Mouse (Mus musculus): ENCODE results near the gene Cd3e. TPM values are rescaled to one million over a fixed set of nuclear protein-coding genes. Genes with fewer than 3 reads are reported as not detected.

Cd3e gene
- polyA plus RNA-seq, 1 experiment, result not detected

GRCm38 (mm10) chr9:44966815-44967242 is 42.6 kb downstream of the Cd3e start:
- Histone ChIP-seq H3K36me3 (ENCODE audit: control insufficient read depth, insufficient read depth) (peaks cover 3% of the 10 kb centered on the region), H3K4me3 (no peak overlapping the region), H3K79me2 (ENCODE audit: control insufficient read depth, insufficient read depth) (peaks cover 20% of the 10 kb centered on the region), H3K4me2 (ENCODE audit: low read depth) (peak overlapping the region; percentile 92), H3ac (ENCODE audit: control insufficient read depth, insufficient read length) (no peak overlapping the region), H3K27me3 (ENCODE audit: control insufficient read depth, insufficient read depth, insufficient read length) (peaks cover 11% of the 10 kb centered on the region)
- no peak for TF ChIP-seq E2F4 (IDR thresholded peaks at IDR 0.05; ENCODE audit: insufficient read depth)
- TF ChIP-seq SRF (IDR thresholded peaks at IDR 0.05; ENCODE audit: control insufficient read depth, insufficient read length, low read depth), result no peak
- no peak for TF ChIP-seq TCF12 (IDR thresholded peaks at IDR 0.05; ENCODE audit: insufficient read depth, poor library complexity, severe bottlenecking)
- TF ChIP-seq POLR2AphosphoS2 (IDR thresholded peaks at IDR 0.05; ENCODE audit: insufficient read length, low read depth), result no peak
- no peak for TF ChIP-seq MYOD1 (IDR thresholded peaks at IDR 0.05; ENCODE audit: control insufficient read depth in 1 of 3, insufficient read length in 2 of 3, low read depth in 2 of 3)

- Histone ChIP-seq H3K36me3 (ENCODE audit: control insufficient read depth, insufficient read depth) (peaks cover 3% of the 10 kb centered on the region), H3K79me2 (ENCODE audit: control insufficient read depth, insufficient read depth) (peaks cover 20% of the 10 kb centered on the region), H3K4me2 (ENCODE audit: low read depth) (peak overlapping the region; percentile 92), H3K4me3 (peak overlapping the region; percentile 88), H3ac (ENCODE audit: control insufficient read depth, insufficient read length) (peak overlapping the region; percentile 30), H3K27me3 (ENCODE audit: control insufficient read depth, insufficient read depth, insufficient read length) (peaks cover 10% of the 10 kb centered on the region)
- TF ChIP-seq USF1 (IDR thresholded peaks at IDR 0.05; ENCODE audit: low read depth), result no peak
- TF ChIP-seq TCF3 (IDR thresholded peaks at IDR 0.05; ENCODE audit: insufficient read length, low read depth), result no peak
- TF ChIP-seq MAX (IDR thresholded peaks at IDR 0.05; ENCODE audit: low read depth), result no peak
- TF ChIP-seq E2F4 (IDR thresholded peaks at IDR 0.05; ENCODE audit: insufficient read depth), result no peak
- TF ChIP-seq MYOG (IDR thresholded peaks at IDR 0.05; ENCODE audit: control insufficient read depth in 1 of 3, insufficient read depth in 1 of 3, insufficient read length in 2 of 3, low read depth in 2 of 3), result no peak
- TF ChIP-seq SRF (IDR thresholded peaks at IDR 0.05; ENCODE audit: control insufficient read depth, insufficient read length, low read depth), result no peak
- TF ChIP-seq REST (IDR thresholded peaks at IDR 0.05; ENCODE audit: insufficient read depth, insufficient read length), result no peak
- TF ChIP-seq POLR2A (IDR thresholded peaks at IDR 0.05; ENCODE audit: insufficient read length, low read depth), result no peak
These were observed 43.5 kb downstream of the Cd3e start for GRCm38 (mm10) chr9:44965833-44966466.

- Histone ChIP-seq H3K4me2 (ENCODE audit: low read depth) (peak within 1 kb of the TSS; percentile 95), H3K79me2 (ENCODE audit: control insufficient read depth, insufficient read depth) (peaks cover 20% of the 10 kb centered on the region), H3ac (ENCODE audit: control insufficient read depth, insufficient read length) (peak within 1 kb of the TSS; percentile 30), H3K4me3 (peak within 1 kb of the TSS; percentile 88), H3K36me3 (ENCODE audit: control insufficient read depth, insufficient read depth) (peaks cover 3% of the 10 kb centered on the region), H3K27me3 (ENCODE audit: control insufficient read depth, insufficient read depth, insufficient read length) (peaks cover 3% of the 10 kb centered on the region)
- peak; percentile 66 for TF ChIP-seq POLR2A (IDR thresholded peaks at IDR 0.05; ENCODE audit: insufficient read length, low read depth)
- no peak for TF ChIP-seq MAX (IDR thresholded peaks at IDR 0.05; ENCODE audit: low read depth)
- no peak for TF ChIP-seq E2F4 (IDR thresholded peaks at IDR 0.05; ENCODE audit: insufficient read depth)
- TF ChIP-seq POLR2AphosphoS2 (IDR thresholded peaks at IDR 0.05; ENCODE audit: insufficient read length, low read depth), result peak; percentile 67
- no peak for TF ChIP-seq CEBPB (IDR thresholded peaks at IDR 0.05; ENCODE audit: insufficient read depth, poor library complexity, severe bottlenecking)
- no peak for TF ChIP-seq USF1 (IDR thresholded peaks at IDR 0.05; ENCODE audit: low read depth)
- peak; percentile 87 for TF ChIP-seq SRF (IDR thresholded peaks at IDR 0.05; ENCODE audit: control insufficient read depth, insufficient read length, low read depth)
- no peak for TF ChIP-seq MYOD1 (IDR thresholded peaks at IDR 0.05; ENCODE audit: control insufficient read depth in 1 of 3, insufficient read length in 2 of 3, low read depth in 2 of 3)
- TF ChIP-seq REST (IDR thresholded peaks at IDR 0.05; ENCODE audit: insufficient read depth, insufficient read length), result no peak
- no peak for TF ChIP-seq MYOG (IDR thresholded peaks at IDR 0.05; ENCODE audit: control insufficient read depth in 1 of 3, insufficient read depth in 1 of 3, insufficient read length in 2 of 3, low read depth in 2 of 3)
- TF ChIP-seq TCF12 (IDR thresholded peaks at IDR 0.05; ENCODE audit: insufficient read depth, poor library complexity, severe bottlenecking), result no peak
- no peak for TF ChIP-seq TCF3 (IDR thresholded peaks at IDR 0.05; ENCODE audit: insufficient read length, low read depth)
These were observed 44.1 kb downstream of the Cd3e start, which contains the start of gene Ube4a for GRCm38 (mm10) chr9:44965126-44965832. Ube4a (minus strand) TSS chr9:44965600.

- TF ChIP-seq USF1 (IDR thresholded peaks at IDR 0.05; ENCODE audit: low read depth) (no peak), POLR2A (IDR thresholded peaks at IDR 0.05; ENCODE audit: insufficient read length, low read depth) (no peak), CEBPB (IDR thresholded peaks at IDR 0.05; ENCODE audit: insufficient read depth, poor library complexity, severe bottlenecking) (no peak), TCF3 (IDR thresholded peaks at IDR 0.05; ENCODE audit: insufficient read length, low read depth) (no peak), MAX (IDR thresholded peaks at IDR 0.05; ENCODE audit: low read depth) (no peak)
- Histone ChIP-seq H3K36me3 (ENCODE audit: control insufficient read depth, insufficient read depth) (peaks cover 49% of the 10 kb centered on the region), H3K4me3 (no peak overlapping the region), H3K27me3 (ENCODE audit: control insufficient read depth, insufficient read depth, insufficient read length) (no peaks in the 10 kb centered on the region), H3K79me2 (ENCODE audit: control insufficient read depth, insufficient read depth) (no peaks in the 10 kb centered on the region), H3K4me2 (ENCODE audit: low read depth) (no peak overlapping the region), H3ac (ENCODE audit: control insufficient read depth, insufficient read length) (no peak overlapping the region)
These were observed 55.0 kb downstream of the Cd3e start for GRCm38 (mm10) chr9:44954432-44954831.

Other genes with a start within 250 kb of the Cd3e start
- 40.6 TPM for gene Arcn1, start 241.8 kb downstream of the Cd3e start, polyA plus RNA-seq (2012; fragmentation: generic; extraction: Trizol)
- 74.9 TPM for gene Ift46, start 241.7 kb downstream of the Cd3e start, polyA plus RNA-seq (2012; fragmentation: generic; extraction: Trizol)
- gene Tmem25, start 210.3 kb downstream of the Cd3e start, polyA plus RNA-seq (2012; fragmentation: generic; extraction: Trizol), result 1.2 TPM
- gene Ttc36, start 206.6 kb downstream of the Cd3e start, polyA plus RNA-seq (2012; fragmentation: generic; extraction: Trizol), result 0.12 TPM
- gene Kmt2a, start 128.3 kb downstream of the Cd3e start, polyA plus RNA-seq (2012; fragmentation: generic; extraction: Trizol), result 4.5 TPM
- gene Atp5l, start 88.9 kb downstream of the Cd3e start, polyA plus RNA-seq (2012; fragmentation: generic; extraction: Trizol), result 773 TPM
- gene Ube4a, start 44.0 kb downstream of the Cd3e start, polyA plus RNA-seq (2012; fragmentation: generic; extraction: Trizol), result 13.3 TPM
- gene Cd3g, start 29.2 kb downstream of the Cd3e start, polyA plus RNA-seq (2012; fragmentation: generic; extraction: Trizol), result 0.06 TPM
- gene Cd3d, start 27.8 kb downstream of the Cd3e start, polyA plus RNA-seq (2012; fragmentation: generic; extraction: Trizol), result not detected
- not detected for gene Mpzl2, start 30.2 kb upstream of the Cd3e start, polyA plus RNA-seq (2012; fragmentation: generic; extraction: Trizol)
- gene Mpzl3, start 45.6 kb upstream of the Cd3e start, polyA plus RNA-seq (2012; fragmentation: generic; extraction: Trizol), result 0.47 TPM
- not detected for gene Jaml, start 69.6 kb upstream of the Cd3e start, polyA plus RNA-seq (2012; fragmentation: generic; extraction: Trizol)
- not detected for gene Scn2b, start 108.2 kb upstream of the Cd3e start, polyA plus RNA-seq (2012; fragmentation: generic; extraction: Trizol)
- not detected for gene Scn4b, start 128.8 kb upstream of the Cd3e start, polyA plus RNA-seq (2012; fragmentation: generic; extraction: Trizol)
- gene BC049352, start 172.4 kb upstream of the Cd3e start, polyA plus RNA-seq (2012; fragmentation: generic; extraction: Trizol), result not detected
- gene Tmprss4, start 194.5 kb upstream of the Cd3e start, polyA plus RNA-seq (2012; fragmentation: generic; extraction: Trizol), result not detected

Measured in myocyte (in vitro differentiated cells).